Mouse (Mus musculus): ENCODE data around the gene Sag.
"Not testable (repeated sequence)": the region's sequence is repeated elsewhere in the genome, so short reads cannot be mapped to it uniquely, and the experiment has no call there.

The Sag gene

DNA sequence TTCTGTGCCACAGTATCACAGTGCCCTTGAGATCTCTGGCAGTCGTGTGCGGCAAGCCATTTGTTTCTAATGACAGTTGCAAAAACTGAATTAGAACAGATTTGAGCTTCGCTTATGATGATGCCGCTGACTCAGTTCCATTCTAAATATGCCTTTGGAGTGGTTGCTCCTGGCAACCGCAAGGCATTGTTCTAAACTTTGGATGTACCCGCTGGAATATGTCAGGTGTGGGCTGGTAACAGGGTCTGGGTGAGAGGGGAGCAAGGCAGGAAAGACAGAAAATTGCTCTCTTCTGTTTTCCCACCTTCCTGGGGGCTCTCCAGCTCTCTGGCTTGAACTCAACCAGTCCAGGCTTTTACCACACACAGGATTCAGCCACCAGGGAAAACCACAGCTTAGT lies 9.7 kb downstream of the Sag start:
- in situ Hi-C loops (cut with MboI, MseI) = loop anchor here in 1 of 2 experiments (5.0 kb wide), 1 partner anchor 99 kb away; no protein-coding TSS in a partner anchor

DNA sequence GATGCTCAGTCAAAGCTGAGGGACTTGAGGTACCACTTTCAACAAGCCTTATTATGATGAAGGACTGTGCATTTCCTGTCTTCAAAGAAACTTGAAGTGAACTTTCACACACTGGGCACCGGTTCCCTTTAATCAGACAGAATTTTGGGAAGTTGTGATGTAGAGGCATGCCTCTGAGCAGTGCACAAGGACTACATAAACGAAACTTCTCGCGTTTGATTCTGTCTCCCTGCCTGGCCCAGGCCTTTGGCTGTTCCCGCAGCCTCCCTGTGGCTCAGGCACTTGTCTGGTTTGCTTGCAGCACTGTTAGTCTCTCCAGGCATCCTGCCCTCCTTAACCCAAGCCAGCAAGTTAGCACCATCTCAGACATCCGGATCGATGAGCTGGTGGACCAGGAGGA lies 10.2 kb downstream of the Sag start:
- in situ Hi-C loops (cut with MboI, MseI) = loop anchor here in 1 of 2 experiments (5.0 kb wide), 1 partner anchor 99 kb away; no protein-coding TSS in a partner anchor

DNA sequence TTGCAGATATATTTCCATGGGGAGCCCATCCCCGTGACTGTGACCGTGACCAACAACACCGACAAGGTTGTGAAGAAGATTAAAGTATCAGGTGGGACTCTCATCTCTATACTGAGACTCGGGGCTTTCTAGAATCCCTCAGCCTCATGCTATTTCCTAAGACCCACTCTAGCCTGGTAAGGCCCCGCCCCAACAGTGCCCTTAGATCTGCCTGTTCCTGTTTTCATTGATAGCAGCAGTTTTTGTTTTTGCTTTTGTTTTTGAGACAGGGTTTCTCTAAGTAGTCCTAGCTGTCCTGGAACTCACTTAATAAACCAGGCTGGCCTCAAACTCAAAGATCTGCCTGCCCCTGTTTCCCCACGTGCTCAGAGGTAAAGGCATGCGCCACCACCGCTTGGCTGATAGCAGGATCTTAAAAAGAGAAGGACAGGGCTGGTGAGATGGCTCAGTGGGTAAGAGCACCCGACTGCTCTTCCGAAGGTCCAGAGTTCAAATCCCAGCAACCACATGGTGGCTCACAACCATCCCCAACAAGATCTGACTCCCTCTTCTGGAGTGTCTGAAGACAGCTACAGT lies 21.0 kb downstream of the Sag start:
- in situ Hi-C loops (cut with MboI, MseI) = no loop called here

DNA sequence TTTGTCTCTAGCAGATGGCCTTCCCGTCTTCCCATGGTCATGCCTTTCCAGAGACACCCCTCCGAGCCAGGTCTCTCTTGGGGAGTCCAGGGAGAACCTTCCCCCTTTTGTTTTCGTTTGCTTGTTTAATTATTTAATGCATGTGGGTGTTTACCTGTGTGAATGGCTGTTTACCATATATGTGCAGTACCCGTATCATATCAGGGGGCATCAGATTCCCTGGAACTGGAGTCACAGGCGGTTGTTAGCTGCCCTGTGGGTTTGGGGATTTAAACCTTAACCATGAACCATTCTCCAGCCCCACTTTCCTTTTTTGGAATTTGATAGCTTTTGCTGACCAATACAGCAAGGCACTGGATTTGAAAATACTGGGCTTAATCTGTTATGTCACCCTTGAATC lies 21.8 kb downstream of the Sag start:
- in situ Hi-C loops (cut with MboI, MseI) = no loop called here

DNA sequence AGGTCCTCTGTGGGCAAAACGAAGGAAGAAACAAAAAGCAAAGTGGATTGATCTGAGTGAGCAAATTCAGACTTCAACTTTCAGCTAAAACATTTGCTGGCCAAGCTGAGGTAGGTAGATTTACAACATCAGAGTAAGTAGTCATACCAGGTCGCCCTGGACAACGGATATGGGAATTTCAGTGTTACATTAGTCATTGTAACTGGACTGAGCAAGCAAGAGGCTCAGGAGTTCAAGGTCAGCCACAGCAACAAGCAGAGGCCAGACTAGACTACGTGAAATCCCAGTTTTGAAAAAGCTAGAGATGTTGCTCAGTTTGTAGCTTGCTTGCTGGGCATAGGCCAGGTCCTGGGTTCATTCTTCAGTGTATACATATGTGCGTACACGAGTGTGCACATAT lies 22.5 kb downstream of the Sag start:
- in situ Hi-C loops (cut with MboI, MseI) = no loop called here

DNA sequence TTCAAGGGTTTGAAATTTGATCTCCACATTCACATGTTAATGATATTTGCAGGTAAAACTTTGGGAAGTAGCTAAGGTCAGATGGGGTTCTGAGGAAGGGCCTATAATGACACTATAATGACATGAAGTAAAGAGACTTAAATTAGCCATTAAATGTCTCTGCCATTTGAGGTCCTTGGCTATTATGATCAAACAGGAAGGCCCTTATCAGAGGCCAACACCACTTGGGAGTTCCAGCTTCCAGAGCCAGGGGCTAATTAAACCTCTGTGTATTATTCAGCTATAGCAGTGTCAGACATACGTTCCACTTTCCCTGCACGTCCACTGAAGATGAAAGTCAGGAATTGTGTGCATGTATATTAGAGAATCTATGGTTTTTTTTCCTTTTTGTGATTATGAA lies 23.0 kb downstream of the Sag start:
- in situ Hi-C loops (cut with MboI, MseI) = no loop called here

DNA sequence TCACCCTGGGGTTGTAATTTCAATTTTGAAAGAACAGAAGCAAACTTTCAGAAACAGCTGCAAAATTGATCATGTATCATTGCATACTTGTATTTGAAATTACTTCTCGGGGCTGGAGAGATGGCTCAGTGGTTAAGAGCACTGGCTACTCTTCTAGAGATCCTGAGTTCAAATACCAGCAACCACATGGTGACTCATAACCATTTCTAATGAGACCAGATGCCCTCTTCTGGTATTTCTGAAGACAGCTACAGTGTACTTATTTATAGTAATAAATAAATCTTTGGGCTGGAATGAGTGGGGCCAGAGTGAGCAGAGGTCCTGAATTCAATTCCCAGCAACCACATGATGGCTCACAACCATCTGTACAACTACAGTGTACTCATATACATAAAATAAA lies 24.0 kb downstream of the Sag start:
- in situ Hi-C loops (cut with MboI, MseI) = not testable (repeated sequence)

DNA sequence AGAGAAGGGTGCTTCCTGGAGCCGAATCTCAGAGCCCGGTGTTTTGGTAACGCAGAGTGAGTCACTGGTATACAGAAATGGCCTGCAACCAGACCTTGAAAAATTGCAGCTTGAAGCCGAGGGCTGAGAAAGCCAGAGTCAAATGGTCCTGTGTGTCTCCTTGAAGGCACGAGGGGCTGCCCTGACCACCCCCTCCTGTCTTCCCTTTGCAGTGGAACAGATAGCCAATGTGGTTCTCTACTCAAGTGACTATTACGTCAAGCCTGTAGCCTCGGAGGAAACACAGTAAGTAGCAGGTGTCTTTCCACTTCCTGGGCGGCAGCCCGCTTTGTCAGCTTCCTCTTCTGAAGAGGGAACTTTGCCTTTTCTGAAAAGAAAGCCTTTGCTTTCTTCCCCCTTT lies 24.7 kb downstream of the Sag start:
- in situ Hi-C loops (cut with MboI, MseI) = no loop called here

DNA sequence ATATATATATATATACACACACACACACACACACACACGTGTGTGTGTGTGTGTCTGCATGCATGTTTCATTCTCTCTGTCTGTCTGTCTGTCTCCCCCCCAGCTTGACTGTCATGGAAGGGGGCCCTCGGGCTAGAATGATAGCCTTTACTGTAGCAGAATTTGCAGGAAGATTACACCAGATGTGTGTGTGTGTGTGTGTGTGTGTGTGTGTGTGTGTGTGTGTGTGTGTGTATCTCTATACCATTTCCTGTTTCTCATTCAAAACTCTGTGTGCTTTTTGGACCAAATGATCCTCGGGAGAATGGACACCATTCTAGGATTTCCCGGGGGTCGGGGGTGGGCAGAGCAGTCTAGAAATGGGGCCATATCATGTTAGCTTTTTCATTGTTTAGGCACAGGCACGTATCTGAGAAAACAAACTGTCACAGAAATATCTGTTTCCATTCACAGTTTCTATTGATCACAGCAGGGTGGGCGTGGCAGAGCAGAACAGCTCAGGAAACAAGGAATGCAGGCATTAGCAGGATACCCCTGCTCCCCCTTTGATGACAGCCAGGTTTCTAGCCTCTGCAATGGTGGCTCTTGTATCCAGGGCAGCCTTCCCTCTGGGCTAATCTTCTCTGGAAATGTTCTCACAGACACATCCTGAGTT lies 25.6 kb downstream of the Sag start:
- in situ Hi-C loops (cut with MboI, MseI) = no loop called here

DNA sequence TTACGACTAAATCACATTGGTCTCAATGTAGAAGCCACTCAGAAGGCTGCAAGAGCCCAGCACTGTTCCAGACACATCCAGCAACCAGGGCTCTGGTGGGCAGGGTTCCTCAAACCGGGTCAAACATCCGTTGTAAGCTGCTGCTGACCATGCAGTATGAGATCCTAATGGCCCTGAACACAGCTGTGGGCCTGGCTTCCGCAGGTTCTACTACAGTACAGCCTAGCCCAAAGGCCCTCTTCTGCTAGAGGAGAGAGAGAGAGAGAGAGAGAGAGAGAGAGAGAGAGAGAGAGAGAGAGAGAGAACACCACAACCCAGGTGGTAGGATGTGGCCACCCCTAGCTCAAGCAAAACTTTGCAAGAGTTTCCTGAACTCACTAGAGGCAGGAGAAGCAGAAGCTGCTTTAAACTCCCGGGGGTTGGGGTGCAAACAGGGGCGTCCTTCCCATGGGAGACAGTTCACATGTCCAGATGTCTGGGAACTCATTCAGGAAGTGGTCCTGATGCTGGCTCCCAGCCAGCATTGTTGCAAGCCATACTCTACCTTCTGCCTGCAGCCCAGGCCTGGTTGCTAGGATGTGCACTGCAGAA lies 26.2 kb downstream of the Sag start:
- in situ Hi-C loops (cut with MboI, MseI) = no loop called here

DNA sequence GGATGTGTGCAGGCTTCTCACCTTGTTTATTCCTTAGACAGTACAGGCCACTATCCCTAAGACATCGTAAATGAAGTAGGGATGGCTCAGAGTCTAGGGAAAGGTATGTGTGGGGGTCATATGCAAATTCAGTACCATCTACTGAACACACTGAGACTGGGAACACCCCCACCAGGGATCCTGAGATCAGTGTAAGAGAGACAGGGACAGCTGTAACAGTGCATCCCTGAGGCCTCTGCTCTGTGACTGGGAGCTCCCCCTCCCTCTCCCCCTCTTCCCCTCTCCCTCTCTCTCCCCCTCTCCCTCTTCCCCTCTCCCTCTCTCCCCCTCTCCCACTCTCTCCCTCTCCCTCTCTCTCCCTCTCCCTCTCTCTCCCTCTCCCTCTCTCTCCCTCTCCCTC lies 33.0 kb downstream of the Sag start:
- in situ Hi-C loops (cut with MboI, MseI) = no loop called here

DNA sequence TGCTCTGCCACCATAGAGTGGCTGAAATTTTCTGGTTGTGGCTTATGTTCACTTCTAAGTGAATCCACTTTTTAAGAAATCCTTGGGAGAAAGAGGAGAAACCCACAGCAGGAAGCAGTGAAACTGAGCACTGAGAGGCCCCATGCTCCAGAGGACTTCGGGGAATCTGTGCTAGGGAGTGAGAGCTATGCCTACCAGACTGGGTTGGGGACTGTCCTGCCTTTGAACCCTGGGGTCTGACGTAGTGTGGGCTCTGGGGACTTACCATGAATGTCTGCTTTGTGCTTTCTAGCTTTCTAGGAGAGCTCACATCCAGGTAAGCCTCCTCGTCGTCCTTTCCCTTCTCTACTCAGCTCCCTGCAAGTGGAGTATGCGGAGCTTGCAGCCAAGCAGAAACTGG lies 33.5 kb downstream of the Sag start:
- in situ Hi-C loops (cut with MboI, MseI) = no loop called here

DNA sequence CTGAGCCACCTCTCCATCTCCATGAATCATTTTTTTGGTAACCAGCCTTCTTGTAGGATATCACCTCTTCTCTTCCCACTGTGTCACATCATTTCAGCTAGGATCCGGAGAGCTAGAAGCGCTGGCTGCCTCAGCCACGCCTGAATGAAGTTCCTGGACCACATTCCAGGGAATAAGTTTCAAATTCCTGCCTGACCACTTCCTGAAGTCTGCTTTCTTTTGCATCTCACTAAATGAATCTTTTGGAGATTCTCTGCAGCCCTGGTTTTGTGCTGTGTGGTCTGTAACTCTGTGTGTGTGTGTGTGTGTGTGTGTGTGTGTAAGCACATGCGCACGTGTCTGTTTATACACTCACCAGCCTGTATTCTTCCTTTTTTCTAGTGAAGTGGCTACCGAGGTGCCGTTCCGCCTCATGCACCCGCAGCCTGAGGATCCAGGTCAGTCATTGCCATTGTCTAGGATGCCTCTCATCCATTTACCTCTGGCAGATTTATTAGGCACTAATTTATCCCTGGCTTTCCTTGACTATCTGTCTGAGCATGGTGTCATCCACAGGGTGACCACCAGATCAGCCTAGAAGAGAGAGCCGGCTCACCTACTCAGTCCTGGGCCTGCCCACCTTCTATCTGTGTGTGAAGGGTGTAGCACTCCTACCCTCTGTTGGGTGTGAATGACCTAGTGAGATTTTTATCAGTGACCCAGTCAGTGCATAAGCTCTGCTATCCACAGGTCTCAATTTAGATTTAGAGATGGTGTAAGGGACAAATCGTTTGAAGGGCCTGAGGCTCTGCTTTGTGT lies 37.1 kb downstream of the Sag start:
- in situ Hi-C loops (cut with MboI, MseI) = no loop called here

DNA sequence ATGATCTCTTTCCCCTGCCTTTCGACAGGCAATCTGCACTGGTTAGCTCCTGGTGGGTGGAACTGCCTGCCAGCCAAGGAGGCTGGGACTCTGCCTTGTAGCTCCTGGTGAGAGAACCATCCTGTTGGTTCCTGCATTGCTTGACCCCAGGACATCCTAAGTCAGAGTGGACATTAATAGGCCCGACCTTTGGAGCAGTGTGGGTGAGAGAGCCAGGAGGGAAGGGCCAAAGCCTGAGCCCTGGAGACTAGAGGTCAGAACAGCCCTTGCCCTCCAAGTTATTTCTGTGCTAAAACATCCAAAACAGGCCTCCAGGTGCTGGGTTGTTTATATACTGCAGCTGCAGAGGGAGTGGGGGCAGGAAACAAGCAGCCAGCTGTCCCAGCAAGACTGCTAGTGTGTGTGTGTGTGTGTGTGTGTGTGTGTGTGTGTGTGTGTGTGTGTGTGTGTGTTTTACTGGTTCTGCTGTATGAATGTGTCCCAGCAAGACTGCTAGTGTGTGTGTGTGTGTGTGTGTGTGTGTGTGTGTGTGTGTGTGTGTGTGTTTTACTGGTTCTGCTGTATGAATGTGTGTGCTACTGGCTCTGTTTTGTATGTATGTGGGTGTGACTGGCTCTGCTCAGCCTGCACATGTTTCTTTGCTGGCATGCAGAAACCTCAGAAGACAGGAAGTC lies 43.5 kb downstream of the Sag start:
- in situ Hi-C loops (cut with MboI, MseI) = loop anchor here in 1 of 2 experiments (5.0 kb wide), 1 partner anchor 35 kb away; no protein-coding TSS in a partner anchor

DNA sequence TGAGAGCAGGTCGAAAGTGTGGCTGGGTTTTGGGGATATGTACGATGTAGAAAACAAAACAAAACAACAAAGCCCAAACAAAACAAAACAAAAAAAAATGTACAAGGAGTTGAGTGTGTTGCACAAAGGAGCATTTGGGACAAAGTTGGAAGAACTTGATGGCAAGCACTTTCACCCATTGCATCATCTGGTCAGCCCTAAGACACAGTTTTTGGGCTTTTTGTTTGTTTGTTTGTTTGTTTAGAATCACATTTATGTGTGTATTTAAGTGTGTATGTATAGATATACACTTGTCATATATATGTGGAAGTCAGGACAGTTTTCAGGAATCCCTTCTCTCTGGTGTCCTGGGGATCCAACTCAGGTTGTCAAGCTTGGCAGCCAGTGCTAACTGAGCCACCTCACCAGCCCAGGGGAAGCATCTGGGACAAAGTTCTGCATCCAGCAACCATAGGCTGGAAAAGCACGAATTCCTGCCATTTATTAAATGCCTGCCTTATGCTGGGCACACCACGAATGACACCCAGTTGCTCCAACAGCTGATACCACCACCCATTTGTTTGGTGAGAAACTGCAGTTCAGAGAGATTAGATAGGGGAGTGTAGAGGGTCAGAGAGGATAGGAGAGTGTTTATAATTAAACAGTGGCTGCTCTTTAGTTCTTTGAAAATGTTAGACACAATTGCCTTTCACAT lies 44.1 kb downstream of the Sag start:
- in situ Hi-C loops (cut with MboI, MseI) = loop anchor here in 1 of 2 experiments (5.0 kb wide), 1 partner anchor 35 kb away; no protein-coding TSS in a partner anchor

DNA sequence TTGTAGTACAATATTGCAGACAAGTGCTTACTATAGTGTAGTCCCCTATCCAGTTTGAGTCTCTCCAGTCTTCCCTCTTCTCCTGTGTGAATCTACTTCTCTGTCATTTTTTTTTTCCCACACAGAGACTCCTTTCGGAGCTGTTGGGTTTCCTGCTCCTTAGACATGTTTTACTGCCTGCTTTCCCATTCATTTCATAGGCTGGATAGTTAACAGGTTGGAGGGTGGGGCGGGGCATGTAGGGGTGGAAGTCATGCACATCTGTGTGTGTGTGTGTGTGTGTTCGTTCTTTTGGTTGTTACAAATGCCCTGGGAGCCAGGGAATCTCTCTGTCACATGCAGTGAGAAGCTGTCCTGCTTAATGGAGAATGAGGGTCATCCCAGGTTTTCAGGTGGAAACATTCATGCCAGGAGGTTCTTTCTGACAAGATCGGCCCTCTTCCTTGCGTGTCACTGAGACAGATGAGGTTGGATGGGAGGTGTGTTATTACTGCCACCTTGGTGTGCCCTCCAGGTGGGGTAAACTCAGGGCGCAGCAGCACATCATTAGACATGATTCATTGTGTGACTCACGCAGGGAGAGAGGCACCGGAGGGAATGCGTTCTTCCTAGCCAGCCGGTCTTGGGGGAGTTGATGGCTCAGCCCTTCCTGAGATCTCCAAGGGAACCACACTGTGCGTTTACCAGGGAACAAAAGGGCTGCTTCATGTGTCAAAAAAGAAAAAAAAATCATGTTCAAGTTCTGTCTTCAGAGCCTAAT lies 44.9 kb downstream of the Sag start:
- in situ Hi-C loops (cut with MboI, MseI) = loop anchor here in 1 of 2 experiments (5.0 kb wide), 1 partner anchor 34 kb away; no protein-coding TSS in a partner anchor

DNA sequence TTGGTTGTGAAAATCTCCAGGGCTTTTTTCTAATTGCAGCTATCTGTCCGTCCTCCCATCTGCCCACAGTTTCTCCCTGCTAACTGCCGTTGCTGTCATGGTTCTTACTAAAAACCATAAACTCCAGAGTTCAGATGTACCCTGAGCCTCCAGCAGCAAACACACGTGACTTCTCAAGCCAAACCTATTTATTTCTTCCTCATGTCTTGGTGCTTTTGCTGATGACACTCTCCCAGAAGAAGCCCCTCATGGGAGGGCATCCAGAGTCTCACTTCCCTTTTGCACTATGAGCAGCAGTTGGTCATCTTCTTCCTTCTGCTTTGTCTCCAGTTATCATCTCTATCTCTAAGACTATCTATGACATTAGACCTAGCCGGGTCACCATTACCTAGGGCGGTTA lies 45.8 kb downstream of the Sag start:
- in situ Hi-C loops (cut with MboI, MseI) = loop anchor here in 1 of 2 experiments (5.0 kb wide), 1 partner anchor 33 kb away; no protein-coding TSS in a partner anchor

DNA sequence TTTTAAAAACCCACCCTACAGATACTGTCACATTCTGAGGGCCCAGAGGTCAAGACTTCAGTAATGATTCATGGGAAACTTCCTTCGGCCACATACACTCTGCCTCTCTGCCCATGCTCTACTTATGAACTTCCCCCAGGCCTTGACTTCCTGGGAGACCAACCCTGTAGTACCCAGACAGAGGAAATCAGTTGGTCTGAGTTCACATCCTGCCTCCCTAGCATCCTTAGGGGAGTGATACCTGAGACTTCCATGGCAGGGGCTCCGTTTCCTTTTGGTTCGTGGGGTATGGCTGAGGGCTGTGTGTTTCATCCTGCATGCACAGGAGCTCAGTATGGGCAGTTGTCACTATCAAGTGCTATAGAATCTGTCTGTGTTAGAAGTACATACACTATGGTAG lies 47.9 kb downstream of the Sag start:
- in situ Hi-C loops (cut with MboI, MseI) = loop anchor here (10.0 to 25.0 kb wide), 4 partner anchors 423 to 1147 kb away; partner anchors contain the start of genes Dis3l2 (in 1 of the 2), Hjurp (in 1 of the 2) and Trpm8 (in 1 of the 2)

DNA sequence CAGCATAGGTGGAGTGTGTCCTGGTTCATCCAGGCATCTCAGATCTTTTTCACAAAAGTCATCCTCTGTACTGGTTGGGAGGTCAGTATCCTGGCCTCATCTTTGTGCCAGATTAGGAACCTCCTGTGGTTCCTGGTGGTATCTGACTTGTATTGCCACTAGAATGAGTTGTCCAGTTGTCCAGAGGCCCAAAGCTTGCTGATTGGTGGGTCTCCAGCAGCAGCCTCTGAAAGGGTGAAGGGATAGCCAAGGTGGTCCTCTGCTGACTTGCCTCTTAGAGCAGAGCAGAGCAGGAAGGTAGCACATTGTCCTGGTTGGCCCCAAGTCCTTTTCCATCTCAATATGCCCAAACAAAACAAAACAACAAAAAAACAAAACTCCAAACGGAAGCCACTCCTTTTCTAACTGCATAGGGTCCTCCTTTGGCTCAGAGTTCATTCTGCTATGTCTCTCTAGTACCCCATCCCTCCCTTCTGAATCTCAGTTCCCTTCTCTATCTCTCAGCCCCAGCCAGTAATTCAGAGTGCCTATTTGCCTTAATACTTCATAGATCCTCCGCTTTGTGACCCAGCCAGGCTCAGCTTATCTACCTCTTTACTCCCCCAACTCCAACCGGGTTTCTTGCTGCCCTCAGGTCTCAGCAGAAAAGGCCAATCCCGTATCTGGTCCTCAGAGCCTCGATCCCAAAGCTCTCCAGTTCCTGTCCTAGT lies 48.8 kb downstream of the Sag start:
- in situ Hi-C loops (cut with MboI, MseI) = loop anchor here (10.0 to 25.0 kb wide), 4 partner anchors 423 to 1147 kb away; partner anchors contain the start of genes Dis3l2 (in 1 of the 2), Hjurp (in 1 of the 2) and Trpm8 (in 1 of the 2)
